Mouse (Mus musculus): ENCODE results near the gene Eya2. TPM values are rescaled to one million over a fixed set of nuclear protein-coding genes. Genes with fewer than 3 reads are reported as not detected.
A peak's percentile ranks its signal among the peaks of the same experiment; 100 is the strongest.

Gene Eya2
- total RNA-seq, 2 experiments from 2014 or later = 1.4 to 1.6 TPM

GRCm38 (mm10) chr2:165590742-165591141, 4.1 kb upstream of the Eya2 start:
- intact Hi-C loops (cut with DNase I) = no loop called here
- no peak for DNase-seq

DNA sequence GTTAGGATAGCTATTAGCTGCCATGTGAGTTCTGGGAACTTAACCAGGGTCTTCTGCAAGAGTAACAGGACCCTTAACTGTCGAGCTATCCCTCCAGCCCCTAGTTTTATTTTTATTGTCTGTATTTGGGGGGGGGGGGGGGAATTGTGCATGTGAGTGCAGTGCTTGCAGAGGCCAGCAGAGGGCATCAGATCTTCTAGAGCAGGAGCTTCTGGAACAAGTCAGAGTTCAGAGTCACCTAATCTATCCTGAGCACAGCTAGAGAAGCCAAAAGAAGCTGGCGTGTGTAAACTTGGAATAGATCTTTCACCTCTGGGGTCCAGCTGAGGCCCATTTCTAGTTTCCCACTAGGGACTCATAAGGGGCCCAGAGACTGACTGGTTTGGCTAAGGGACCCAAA, 1.1 kb upstream of the Eya2 start:
- intact Hi-C loops (cut with DNase I) = no loop called here
- no peak for DNase-seq

GRCm38 (mm10) chr2:165595676-165596070, 841 bp downstream of the Eya2 start:
- intact Hi-C loops (cut with DNase I) = no loop called here

DNA sequence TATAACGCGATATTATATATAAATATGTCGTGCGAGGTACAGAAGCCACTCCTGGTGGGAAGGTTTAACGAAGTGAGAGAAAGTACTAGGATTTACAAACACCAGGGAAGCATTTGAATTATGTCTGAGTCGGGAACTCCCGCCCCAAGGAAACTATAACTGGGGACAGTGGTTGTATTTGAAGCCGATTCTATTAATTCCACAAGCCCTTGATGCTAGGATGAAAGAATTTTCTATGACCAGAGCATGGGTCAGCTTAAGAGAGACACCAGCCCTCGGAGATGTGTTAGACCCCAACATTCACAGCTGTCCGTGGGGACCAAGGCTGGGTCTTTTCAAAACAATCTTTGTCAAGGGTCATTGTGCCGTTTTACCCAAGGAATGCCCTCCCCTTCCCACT, 1.3 kb downstream of the Eya2 start:
- intact Hi-C loops (cut with DNase I) = no loop called here
- DNase-seq = no peak

More at GRCm38 (mm10) chr2:165595676-165596070, 841 bp downstream of the Eya2 start:
- no peak for DNase-seq

- no peak for DNase-seq
- intact Hi-C loops (cut with DNase I) = no loop called here
Measured at GRCm38 (mm10) chr2:165597536-165597935, 2.7 kb downstream of the Eya2 start.

DNA sequence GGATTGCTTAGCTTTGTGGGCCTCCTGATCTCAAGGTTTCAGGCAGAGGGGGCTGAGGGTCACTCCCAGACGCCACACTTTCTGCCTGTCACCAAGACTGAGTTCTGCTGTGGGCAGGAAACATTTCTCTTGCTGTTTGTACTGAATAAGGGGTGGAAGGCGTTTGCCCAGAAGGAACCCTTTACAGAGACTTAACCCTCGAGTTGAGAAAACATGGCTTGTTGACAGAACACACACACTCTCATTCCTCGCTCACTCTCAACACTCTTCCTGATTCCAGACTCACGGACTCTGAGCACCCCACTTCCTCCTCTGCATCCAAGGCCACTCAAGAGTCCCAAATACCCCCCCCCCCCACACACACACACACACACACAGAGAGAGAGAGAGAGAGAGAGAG, 3.3 kb downstream of the Eya2 start:
- intact Hi-C loops (cut with DNase I) = no loop called here

DNA sequence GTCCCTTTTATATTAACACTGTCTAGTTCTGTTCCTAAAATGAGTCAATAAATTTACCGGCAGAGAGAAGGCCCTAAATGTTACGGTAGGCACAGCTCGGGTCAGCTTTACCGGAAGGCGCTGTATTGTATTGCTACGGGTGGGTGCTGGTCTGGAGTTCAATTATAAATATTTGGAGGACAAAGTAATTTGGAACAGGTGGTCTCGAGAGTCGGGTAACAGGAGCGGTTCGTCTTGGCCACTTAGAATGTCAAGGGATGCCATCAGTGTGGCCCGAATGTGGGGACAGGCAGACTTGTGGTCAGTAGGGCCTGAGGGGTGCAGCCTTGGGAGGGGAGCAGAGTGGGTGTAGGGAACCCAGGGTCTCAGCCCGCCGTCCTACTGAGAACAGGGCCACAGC, 4.7 kb downstream of the Eya2 start:
- intact Hi-C loops (cut with DNase I) = no loop called here
- no peak for DNase-seq

More for the DNA sequence above, 3.3 kb downstream of the Eya2 start:
- DNase-seq = no peak

- intact Hi-C loops (cut with DNase I) = no loop called here
- no peak for DNase-seq
Measured at GRCm38 (mm10) chr2:165600926-165601325, 6.1 kb downstream of the Eya2 start.

- intact Hi-C loops (cut with DNase I) = no loop called here
- DNase-seq = no peak
Measured at GRCm38 (mm10) chr2:165601605-165602004, 6.8 kb downstream of the Eya2 start.

DNA sequence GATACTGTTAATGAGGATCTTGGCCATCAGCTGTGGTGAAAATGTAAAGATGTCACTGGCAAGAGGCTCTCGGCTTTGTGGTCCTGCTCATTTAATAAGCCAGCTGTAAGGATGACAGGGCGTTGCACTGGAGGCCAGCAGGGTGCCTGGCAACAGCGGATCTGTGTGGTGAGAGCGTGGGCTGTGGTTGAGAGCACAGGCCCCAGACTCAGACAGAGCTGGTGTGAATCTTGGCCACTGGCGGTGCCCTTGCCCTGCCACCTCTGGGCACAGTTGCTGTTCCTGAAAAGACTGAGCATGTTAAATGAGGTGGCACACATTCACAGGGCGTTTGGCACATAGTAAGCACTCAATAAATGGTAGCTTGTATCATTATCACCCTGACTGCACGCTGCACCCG, 8.9 kb downstream of the Eya2 start:
- DNase-seq = no peak
- intact Hi-C loops (cut with DNase I) = no loop called here

DNA sequence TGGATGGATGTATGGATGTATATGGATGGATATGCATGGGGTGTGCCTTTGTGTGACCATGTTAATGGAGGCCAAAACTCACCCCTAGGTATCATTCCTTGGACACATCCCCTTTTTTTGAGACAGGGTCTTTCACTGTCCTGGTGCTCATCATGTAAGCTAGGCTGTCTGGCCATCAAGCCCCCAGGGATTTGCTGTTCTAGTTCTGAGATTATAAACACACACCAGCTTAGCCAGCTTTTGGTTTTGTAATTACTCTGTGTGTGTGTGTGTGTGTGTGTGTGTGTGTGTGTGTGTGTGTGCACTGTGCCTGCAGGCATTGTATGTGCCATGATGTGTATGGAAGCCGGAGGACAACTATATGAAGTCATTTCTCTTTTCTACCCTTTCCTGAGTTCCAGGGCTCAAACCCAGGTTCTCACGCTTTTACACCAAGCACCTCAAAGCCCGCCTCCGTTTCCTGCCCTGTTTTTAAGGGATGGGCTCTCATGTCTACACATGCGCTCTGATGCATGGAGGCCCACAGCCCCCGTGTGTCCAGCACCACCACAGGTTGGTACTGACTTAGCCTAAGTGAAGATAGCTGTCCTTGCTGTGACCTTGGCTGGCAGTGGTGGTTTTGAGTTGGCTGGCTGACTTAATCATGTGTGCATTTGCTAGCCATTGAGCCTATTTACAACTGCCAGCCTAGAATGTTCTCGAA, 16.9 kb downstream of the Eya2 start:
- no peak for DNase-seq
- intact Hi-C loops (cut with DNase I) = no loop called here

- DNase-seq = peak; percentile 50 to 69
- intact Hi-C loops (cut with DNase I) = no loop called here
Measured at GRCm38 (mm10) chr2:165613741-165614339, 19.0 kb downstream of the Eya2 start.

DNA sequence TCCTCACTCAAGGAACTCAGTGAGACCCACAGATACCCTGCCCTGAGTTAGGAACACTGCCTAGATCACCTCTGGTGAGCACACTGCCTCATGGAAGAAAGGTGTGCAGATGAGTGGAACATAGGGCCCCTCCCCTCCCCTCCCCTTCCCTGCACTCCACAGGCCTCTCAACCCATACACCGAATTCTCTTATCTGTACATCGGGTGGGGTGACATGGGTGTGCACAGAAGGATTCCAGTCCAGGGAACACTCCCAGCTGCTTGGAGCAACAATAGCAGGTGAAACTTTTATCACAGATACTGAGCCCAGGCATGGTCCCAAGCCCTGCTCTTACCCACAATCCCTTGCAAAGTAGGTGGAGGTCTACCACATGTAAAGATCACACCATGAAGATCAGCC, 26.7 kb downstream of the Eya2 start:
- DNase-seq = no peak
- intact Hi-C loops (cut with DNase I) = no loop called here

GRCm38 (mm10) chr2:165622596-165622995, 27.8 kb downstream of the Eya2 start:
- DNase-seq = no peak
- intact Hi-C loops (cut with DNase I) = no loop called here

- intact Hi-C loops (cut with DNase I) = no loop called here
- no peak for DNase-seq
Measured at GRCm38 (mm10) chr2:165626826-165627225, 32.0 kb downstream of the Eya2 start.

DNA sequence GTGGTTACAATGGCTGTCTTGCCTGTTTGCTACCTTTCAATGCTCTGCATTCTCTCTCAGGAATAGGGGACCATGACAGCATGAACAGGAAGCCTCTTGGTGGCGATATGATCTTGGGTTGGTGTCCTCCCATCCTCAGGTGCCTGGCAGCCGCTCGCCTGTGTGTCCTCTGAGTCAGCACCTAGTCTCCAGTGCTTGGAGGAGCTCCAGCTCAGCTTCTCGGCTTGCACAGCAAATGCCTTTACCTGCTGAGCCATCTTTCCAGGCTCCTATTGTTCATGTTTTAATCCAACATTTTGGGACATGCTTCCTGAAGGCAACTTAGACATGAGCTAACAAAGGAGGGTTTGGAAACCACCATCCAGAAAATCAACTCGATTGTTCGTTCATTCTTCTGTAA, 33.1 kb downstream of the Eya2 start:
- DNase-seq = no peak
- intact Hi-C loops (cut with DNase I) = no loop called here

- intact Hi-C loops (cut with DNase I) = no loop called here
- DNase-seq = no peak
Measured at GRCm38 (mm10) chr2:165629900-165630299, 35.1 kb downstream of the Eya2 start.

DNA sequence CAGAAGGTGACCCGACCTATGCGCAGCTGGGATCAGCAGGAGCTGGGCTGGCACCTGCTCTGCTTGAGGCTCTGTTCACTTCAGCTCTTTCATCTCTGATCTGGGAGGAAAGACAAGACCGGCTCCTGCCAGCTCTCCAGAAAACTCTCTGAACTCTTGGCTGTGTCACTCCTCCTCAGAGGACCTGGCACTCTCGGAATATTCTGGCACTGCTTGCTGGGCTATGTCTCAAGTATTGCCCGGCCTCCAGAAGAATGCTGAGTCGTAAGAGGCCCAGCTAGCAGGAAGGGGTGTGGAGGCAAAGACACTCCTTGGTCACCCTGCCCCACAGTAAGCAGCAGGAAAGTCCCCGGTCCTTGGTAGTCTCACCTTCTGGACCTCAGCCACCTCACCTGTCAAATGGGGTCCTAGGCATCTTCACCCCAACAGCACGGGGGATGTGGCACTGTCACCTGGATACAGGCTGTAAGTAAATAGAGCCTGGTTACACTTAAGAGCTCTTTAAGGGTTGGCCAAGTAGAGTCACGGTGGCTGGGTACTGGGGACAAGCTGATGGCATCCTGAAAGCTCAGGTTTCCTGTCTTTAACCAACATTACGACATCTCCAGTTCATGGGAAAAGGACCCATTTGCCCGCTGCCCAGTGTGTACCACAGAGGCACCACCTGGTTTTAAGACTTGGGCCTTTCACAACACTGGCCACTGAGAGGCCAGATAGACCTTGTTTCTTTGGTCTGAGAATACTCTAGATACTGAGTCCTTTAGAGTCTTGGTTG, 38.4 kb downstream of the Eya2 start:
- DNase-seq = no peak
- intact Hi-C loops (cut with DNase I) = no loop called here

GRCm38 (mm10) chr2:165634481-165634880, 39.6 kb downstream of the Eya2 start:
- intact Hi-C loops (cut with DNase I) = no loop called here
- no peak for DNase-seq

GRCm38 (mm10) chr2:165639075-165639755, 44.4 kb downstream of the Eya2 start:
- intact Hi-C loops (cut with DNase I) = no loop called here
- DNase-seq = no peak

DNA sequence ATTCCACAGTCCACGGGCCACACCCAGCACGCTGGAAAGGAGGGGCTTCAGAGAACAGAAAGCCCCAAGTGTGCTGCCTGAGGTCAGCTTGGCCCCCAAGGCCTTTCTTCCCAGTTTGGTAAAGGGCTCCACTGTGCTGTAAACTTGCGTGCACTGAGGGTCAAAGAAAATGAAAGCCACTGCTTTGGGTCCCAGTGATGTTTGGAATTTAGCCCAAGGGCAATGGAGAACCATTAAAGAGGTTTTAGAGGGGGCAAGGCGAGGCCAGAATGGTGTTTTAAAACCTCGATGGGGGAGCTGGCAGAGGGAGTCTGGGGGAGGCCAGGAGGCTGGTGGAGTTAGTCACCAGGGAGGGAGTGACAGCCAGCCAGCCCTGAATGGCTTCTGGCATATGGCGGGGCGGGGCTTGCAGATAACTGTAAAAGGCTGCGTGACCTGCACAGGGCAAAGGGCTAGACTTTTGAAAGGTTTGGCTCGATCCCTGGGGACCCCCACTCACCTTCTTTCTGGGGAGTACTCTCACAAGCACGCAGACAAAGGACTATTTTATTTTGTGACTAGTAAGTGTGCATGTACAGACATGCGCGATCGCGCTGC, 47.2 kb downstream of the Eya2 start:
- intact Hi-C loops (cut with DNase I) = no loop called here
- DNase-seq = no peak
